Mouse (Mus musculus): ENCODE results near the gene Siah3.
"Not testable (repeated sequence)": the region's sequence is repeated elsewhere in the genome, so short reads cannot be mapped to it uniquely, and the experiment has no call there.

Gene Siah3

DNA sequence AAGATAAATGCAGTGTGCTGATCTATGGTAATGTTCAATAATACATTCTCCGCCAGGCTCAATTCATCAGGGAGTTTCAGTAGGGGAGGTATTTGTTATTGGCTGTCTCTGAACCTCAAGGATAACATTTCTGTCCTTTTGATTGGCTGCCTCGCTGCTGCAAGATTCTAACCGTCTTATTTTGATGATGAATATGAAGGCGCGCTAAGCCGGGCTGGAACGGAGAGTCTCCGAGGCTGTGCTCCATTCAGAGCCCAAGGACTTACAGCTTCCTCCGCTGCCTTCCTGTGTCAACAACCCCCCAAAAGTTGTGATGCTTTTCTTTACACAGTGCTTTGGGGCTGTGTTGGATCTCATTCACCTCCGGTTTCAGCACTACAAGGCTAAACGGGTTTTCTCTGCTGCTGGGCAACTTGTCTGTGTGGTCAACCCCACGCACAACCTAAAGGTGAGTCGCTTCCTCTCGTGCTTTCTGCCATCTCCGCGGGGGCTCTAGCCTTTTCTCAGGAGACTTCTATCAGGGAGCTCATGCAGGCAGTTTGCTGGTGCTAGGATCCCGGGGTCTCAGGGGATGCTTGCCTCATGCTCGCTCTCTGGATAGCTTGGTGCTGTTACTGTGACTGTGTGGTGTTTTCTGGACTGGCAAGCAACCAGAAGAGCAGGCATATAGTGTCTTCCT is at the start of gene Siah3:
TSS of gene Siah3 (plus strand) at position 240 of the 679 bp plus-strand sequence.
- DNase-seq (ENCODE audit: low spot score) = no peak

DNA sequence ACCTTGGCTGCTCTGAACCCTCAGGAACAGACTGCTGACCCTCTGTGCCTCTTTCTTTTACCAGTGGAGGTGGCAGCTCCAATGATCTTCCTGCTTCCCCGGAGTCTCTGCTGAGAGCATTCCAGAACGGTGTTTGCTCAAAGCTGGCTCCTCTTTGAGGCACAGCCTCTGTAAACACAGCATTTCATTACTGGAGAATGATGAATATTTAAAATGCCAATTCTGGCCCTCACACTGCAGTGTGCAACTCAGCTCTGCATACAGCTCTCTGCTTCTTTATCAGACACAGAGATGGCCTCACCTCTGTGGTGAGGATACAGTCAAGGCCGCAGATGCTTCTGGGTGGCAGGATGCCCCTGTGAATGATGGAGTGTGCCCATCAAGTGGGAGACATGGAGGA is 46.0 kb upstream of the Siah3 start:
- DNase-seq (ENCODE audit: low spot score) = no peak

DNA sequence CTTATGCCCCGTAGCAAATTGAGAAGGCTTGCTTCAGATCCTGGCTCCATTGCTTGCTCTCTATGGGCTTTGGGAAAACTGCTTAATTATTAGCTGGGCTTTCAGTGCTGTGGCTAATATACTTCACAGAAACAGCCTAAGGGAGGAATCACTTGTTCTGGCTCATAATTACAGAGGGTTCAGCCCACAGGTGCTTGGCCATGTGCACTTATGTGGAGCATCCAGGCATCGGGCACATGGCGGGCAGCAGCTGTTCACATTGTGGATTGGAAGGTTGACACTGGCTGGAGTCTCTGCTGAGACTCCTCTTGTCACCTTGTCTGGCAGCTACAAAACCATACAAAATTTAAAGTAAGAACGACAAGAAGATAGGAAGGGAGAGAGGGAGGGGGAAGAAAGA is 45.4 kb upstream of the Siah3 start:
- no peak for DNase-seq (ENCODE audit: low spot score)

DNA sequence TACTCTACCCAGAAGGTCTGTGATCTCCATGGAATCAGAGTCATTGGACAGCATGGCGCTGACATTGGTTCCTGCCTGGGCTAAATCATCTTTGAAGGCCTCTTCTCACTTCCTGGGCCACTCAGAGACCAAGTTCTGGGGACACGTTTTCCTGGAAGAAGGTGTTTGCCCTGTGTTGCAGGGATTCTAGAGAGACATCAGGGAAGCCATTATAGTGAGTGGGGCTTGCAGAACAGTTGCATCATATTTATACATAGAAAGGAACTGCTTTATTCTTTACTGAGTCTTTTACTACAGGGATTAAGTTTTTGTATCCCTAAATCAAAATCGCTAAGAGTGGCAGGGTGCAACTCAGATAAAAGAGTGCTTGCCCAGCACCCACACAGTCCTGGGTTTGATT is 37.1 kb upstream of the Siah3 start:
- DNase-seq (ENCODE audit: low spot score) = no peak

DNA sequence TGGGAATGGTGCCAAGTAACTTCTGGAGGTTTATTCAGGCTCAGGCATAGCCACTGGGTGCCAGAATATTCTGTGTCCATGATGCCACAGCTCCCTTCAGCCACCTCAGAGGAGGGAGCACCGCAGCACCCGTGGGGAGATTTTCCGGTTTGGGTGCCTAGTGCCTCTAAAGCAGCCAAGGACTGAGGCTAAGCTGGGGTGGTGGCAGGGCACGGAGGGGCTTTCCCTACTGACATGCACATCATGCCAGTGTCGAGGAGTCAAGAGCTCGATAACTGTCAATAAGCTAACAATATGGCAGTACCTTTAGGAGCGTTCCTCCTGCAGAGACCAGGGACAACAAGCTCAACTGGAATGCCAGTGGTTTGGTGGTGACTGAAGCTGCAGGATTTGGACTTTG is 35.9 kb upstream of the Siah3 start:
- no peak for DNase-seq (ENCODE audit: low spot score)

DNA sequence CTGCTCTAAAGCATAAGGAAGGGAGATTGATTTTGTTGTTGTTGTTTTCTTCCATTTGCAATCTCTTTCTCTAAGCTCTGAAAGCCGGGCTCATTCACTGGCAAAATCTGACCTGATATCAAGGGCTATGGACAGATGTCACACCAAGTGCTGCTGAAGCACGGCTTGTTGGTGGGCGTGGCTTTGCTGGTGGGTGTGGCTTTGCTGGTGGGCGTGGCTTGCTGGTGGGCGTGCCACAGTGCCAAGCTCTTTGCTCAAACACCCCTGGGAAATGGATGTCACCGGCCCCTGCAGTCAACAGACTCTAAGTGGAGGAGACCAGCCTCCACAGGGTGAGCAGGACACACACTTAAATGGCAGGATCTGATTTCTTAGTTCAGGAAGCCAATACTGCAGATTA is 35.0 kb upstream of the Siah3 start:
- no peak for DNase-seq (ENCODE audit: low spot score)

DNA sequence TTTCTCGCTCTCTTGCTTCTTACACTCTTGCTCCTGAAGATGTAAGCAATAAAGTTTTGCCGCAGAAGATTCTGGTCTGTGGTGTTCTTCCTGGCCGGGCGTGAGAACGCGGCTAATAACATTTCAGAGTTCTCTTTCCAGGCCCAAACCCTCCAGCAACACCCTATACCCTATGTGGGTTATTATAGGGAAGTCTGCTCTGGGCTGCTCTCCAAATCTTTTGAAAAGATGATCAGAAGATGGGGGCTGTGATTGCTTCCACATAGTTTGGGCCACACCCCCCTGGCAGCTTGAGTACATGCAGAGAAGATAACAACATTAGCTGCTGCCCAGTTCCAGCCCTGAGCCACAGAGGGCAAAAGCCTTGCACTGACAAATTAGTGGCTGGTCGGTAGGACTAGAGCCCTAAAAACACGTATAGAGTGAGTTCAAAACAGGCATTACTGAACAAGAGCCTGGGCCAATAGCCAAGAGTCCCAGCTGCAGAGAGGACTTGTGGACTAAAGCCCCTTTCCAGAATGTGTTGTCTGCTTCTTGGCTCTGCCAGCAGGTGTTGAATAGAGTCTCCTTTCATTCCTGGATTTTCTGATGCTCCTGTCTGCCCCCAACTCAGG is 24.5 kb upstream of the Siah3 start:
- no peak for DNase-seq (ENCODE audit: low spot score)

DNA sequence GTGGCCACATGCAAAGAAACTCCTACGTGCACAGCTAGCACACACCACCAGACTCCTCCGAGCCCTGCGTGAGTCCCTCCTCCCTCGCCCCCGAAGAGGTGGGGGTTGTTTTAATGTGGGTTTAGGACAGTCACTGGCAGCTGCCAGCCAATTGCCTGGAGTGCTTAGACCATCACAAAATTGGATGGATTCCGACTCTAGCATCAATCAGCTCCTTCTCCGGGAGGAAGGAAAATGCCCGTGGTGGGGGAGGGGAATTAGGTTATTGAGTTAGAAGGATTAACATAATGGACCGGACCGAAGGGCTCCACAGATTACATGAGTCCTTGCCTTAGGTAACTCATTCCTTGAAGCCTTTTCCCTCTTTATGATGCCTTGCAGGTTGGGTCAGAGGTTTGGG is 22.9 kb upstream of the Siah3 start:
- no peak for DNase-seq (ENCODE audit: low spot score)

DNA sequence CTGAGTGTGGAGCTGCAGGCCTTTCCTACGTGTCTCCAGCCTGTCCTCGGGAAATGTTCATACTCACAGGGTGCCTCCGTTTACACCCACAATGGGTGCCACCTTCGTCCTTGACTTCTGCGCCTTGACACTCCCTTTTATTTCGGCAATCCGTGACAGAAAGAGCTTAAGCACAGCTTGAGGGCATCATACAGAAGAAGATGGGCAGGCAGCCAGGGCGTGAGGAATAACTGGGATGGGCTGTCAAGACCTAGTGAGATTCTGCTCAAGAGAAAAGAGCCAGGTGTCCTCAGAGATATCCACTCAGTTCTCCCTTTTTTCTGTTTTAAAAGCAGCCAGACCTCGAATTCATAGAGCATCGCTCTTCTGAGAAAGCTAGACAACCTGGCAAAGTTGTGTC is 21.2 kb upstream of the Siah3 start:
- no peak for DNase-seq (ENCODE audit: low spot score)

DNA sequence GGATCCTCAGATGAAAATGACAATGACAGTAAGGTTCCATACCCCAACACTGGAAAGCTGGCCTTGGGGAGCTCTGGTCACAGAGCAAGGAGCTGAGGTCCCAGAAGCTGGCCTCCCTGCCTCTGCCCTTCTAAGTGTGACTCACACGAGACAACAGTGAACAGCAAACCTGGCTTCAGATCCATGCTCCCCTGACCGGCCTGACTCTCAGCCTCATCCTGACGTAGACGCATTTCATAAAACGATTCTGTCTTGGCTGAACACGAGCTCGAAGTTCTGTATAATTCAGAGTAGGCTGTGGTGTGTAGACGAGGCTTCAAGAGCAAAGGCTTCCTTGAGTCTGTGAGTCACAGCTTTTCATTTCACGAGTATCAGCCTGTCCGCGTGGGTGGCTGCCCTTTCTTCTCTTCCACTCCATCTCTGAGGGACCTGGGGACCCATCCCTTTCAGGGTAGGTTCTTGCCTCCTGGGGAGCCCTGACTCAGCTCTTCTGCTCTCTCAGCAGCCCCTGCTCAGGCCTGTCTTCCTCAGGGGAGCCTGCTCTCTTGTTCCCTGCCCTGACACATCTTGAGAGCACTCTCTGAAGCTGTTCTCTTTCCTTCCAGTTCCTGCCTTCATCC is 11.2 kb upstream of the Siah3 start:
- no peak for DNase-seq (ENCODE audit: low spot score)

DNA sequence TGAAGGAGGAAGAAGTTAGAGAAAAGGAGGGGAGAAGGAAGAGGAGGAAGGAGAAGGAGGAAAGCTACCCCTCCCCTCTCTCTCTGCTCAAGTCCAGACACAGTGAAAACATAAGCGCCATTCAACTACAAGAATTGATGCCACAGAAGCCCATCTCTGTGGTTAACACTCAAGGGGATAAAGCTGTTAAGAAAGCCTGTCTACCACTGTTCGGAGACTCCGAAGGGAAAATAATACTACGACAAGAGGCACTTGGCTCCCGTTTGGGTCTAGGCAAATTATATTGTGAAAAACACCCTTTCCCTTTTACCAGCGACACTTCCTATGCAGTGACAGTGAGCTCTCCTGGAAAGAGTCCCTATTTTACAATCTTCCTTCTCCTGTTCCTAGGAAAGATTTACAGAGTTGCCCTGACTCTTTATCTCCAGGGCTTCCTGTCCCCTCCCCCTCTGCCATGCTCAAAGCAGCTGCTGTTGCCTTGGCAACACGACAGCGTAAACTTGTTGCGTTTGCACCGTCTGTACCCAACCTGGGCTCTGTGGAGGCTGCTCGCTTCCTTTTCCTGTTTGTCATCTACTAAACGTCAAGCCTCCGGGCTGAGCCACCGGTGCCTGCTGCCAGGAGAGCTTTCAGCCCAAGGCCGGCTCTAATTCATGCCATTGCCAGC is 10.4 kb upstream of the Siah3 start:
- DNase-seq (ENCODE audit: low spot score) = no peak

DNA sequence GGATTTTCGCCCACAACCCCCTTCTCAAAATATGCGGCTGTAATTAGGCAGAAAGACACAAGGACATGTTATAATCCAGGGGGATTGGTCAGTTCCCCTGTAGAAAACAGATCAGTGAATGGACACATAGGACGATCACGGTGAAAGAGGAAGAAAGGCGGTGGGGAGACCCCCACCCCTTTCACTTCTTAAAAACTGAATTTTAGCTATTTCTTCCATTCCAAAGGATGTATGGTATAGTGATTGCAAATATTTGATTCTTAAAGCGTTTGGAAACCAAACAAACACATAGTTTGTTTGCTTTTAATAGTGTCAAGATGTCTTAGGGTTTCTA is 9.9 kb upstream of the Siah3 start:
- DNase-seq (ENCODE audit: low spot score) = no peak

DNA sequence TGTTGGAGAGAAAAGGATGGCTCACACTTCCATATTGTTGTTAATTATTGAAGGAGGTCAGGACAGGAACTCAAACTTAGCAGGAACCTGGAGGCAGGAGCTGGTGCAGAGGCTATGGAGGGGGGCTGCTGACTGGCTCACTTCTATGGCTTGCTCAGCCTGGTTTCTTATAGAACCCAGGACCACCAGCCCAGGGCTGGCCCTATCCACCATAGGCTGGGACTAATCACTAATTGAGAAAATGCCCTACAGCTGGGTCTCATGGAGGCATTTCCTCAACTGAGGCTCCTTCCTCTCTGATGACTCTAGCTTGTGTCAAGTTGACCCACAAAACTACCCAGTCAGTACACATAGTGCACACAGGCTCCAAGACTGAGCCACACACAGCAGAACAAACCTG is 9.5 kb upstream of the Siah3 start:
- not testable (repeated sequence) for DNase-seq (ENCODE audit: low spot score)

DNA sequence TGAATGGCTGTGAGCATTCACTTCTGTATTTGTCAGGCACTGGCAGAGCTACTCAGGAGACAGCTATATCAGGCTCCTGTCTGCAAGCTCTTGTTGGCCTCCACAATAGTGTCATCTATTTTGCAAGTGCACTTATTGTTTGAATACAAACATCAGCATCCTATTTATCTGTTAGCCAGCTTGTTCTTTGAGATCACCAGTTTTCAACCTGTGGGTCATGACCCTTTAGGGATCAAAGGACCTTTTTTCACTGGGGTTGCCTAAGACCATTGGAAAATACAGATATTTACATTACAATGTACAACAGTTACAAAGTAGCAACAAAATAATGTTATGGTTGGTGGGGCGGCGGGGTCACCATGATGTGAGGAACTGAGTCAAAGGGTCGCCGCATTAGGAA is 1.9 kb upstream of the Siah3 start:
- no peak for DNase-seq (ENCODE audit: low spot score)

DNA sequence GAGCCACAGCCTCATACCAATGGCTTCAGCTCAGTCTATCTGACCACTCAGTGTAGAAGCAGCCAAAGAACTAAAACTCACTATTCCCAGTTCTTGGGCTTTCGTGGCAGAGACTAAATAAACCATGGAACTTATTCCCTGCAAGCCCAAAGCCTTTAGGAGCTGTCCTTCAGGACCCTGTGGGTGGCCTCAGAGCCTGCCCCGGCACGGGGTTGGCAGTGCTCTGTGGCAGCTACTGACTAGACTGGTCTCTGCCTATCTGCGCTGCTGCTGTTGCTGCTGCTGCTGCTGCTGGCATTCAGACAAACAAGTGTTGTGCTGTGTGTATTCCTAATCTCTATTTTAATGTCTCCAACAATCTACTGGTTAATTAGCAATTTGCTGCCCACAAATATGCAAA is 1.1 kb upstream of the Siah3 start:
- no peak for DNase-seq (ENCODE audit: low spot score)

DNA sequence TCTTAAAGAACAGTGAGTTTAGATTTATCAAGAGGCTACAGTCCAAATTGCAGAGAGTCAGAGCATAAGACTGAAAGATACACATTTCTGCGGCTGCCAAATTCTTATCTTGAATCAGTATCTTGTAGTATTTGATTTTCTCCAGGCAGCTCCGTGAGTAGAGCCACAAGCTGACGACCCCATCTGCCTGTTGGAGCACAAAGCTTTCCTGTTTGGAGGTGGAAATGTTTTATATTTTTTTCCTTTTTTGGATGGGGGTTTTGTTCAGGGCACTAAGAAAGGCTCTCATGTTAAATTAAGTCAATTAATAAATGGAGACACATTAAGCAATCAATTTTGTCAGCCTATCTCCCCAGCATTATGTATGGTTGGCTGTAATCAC is 430 bp upstream of the Siah3 start:
- no peak for DNase-seq (ENCODE audit: low spot score)

DNA sequence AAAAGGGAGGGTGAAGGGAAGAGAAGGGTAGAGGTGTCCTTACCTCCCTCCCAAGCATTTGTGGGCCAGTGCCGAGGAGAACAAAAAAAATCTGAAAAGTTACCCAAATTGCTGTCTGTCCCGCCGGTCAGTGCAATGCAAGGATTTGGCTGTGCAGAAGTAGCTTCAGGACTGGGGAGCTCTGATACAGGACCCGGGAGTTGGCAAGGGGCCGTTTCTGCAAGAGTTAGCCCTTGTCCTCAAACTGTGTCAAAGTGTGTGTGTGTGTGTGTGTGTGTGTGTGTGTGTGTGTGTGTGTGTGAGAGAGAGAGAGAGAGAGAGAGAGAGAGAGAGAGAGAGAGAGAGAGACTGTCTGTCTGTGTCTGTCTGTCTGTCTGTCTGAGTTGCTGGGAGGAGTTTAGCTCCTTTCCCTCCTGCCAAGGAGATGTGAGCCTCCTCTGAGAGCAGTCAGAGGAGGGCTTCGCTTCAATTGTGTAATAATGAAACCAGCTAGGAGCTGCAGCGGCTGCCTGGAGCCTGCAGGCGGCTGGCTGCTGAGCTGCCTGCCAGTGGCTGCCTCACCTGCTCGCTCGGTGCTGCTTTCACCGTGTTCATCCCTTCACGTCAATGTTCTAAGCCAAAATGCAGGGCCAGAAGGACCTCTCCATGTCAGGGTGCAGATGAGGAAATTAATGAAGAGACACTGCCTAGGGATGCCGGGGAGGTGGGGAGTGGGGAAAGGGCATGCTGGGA is 873 bp downstream of the Siah3 start:
- DNase-seq (ENCODE audit: low spot score) = no peak

DNA sequence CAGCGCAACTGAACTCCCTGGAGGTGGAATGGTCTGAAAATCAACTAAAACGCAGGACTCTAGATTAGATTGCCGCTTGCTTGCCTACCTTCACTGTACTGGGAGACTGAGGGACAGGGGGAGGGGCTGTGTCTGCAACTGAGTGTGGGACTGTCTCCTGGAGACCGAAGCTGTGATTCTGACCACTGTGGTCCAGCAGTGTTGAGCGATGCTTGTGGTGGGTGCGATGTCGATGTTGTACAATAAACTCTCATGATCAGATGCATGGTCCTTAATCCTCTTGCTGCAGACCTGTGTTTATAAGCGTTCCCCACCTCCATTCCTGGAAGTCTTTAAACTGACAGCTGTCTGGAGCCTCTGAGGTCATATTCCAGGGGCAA is 1.4 kb downstream of the Siah3 start:
- no peak for DNase-seq (ENCODE audit: low spot score)

DNA sequence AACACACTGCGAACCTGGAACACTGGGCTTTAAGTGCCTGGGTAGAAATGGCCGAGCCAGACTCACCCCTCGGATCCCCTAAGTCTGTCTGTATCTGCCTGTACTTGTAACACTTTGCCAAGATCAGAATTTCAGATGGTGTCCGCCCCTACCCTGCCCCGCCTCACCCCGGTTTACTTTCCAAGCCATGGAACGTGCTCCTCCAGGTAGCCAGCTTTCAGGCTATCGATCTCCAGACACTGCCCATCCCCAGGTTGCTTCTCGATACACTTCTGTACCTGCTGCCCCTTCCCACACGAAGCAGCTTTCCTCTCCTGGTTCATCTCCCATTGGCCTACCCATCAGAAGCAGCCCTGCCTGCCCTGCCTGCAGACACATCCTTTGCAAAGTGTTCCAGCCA is 3.6 kb downstream of the Siah3 start:
- DNase-seq (ENCODE audit: low spot score) = no peak

DNA sequence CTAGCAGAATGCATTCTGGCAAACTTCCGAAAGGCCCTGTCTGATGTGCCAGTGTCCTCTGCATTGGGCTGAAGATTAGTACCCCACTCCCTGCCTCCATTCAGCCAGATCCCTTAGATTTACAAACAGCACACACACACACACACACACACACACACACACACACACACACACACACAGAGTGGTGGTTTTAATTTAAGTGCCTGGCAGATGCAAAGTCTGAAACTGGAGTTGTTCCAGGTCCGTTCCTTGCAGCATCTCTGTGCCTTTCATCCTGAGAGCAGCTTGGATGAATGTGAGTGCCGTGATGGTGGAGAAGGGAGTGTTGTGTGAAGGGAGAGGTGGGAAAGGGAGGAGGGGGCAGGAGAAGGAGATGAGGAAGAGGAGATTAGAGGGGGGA is 4.2 kb downstream of the Siah3 start:
- no peak for DNase-seq (ENCODE audit: low spot score)

DNA sequence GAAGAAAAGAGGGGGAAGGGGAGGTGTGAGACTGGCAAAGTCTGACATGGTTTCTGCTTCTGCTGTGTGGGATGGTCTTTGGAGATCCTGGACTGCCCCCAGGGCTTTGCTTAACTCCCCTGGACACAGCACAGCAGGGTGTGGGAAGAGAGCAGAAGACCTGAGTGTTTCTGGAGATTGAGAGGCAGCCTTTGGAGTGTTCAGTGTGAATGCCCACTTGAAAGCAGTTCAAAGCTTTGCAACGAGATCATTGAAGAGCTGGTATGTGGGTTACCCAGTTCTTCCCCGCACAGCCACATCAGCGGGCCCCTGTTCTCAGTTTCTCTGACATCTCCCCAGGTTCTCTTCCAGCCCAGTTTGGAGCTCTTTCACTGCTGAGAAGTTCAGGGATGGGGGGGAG is 4.7 kb downstream of the Siah3 start:
- DNase-seq (ENCODE audit: low spot score) = no peak

DNA sequence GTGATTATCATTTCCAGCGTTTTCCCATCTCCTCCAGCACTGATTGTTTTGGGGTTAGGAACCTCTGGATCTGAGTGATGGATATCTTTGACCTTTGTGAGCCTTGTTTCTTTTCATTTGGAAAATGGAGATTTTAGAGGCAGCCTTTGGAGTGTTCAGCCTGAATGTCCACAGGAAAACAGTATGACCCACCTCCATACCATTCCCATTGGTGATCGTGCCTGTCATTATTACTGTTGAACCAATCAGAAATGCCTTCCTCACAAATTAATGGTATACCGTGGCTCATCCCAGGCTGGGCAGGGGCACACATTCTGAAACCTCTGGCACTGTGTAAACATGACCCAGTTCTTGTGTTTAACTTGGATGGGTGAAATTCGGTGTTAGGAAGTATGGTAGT is 6.0 kb downstream of the Siah3 start:
- no peak for DNase-seq (ENCODE audit: low spot score)

DNA sequence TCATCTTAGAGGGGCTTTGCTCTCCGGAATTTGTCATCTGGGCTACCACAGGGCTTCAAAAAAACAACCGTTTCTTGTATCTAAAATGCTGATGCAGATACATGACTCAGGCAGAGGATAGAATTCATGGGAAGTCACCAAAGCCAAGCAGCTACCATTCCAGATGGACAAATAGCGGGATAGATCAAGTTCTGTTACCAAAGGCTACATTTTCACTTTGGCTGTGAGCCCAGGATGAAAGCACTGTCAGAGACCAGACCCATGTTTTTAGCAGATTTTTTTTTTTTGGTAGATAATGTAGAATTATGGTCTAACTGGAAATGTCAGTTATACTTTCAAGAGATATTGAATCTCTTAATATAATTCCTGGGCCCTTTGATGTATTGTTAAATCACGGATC is 7.4 kb downstream of the Siah3 start:
- no peak for DNase-seq (ENCODE audit: low spot score)
